Mouse (Mus musculus): ENCODE measurements around the gene Slc9b1.

Slc9b1 gene

GRCm38 (mm10) chr3:135347739-135348264, at the start of gene Slc9b1:
TSS of gene Slc9b1 (plus strand) at chr3:135348029.
- DNase-seq (ENCODE audit: low spot score in 2 of 2): no peak

- no peak for DNase-seq (ENCODE audit: low spot score in 2 of 2)
Measured at GRCm38 (mm10) chr3:135298560-135298959, 49.3 kb upstream of the Slc9b1 start.

- no peak for DNase-seq (ENCODE audit: low spot score in 2 of 2)
Measured at GRCm38 (mm10) chr3:135300081-135300480, 47.7 kb upstream of the Slc9b1 start.

- no peak for DNase-seq (ENCODE audit: low spot score in 2 of 2)
Measured at GRCm38 (mm10) chr3:135304060-135304459, 43.8 kb upstream of the Slc9b1 start.

GRCm38 (mm10) chr3:135304566-135304965, 43.3 kb upstream of the Slc9b1 start:
- no peak for DNase-seq (ENCODE audit: low spot score in 2 of 2)

- DNase-seq (ENCODE audit: low spot score in 2 of 2): no peak
Measured at GRCm38 (mm10) chr3:135307411-135308259, 40.2 kb upstream of the Slc9b1 start, which contains the start of gene Slc9b2. TSS of gene Slc9b2 (plus strand) at chr3:135307700.

GRCm38 (mm10) chr3:135312916-135313491, 34.8 kb upstream of the Slc9b1 start:
- DNase-seq (ENCODE audit: low spot score in 2 of 2): no peak

- DNase-seq (ENCODE audit: low spot score in 2 of 2): no peak
Measured at GRCm38 (mm10) chr3:135313727-135314126, 34.1 kb upstream of the Slc9b1 start.

- DNase-seq (ENCODE audit: low spot score in 2 of 2): no peak
Measured at GRCm38 (mm10) chr3:135314811-135315210, 33.0 kb upstream of the Slc9b1 start.

- DNase-seq (ENCODE audit: low spot score in 2 of 2): no peak
Measured at GRCm38 (mm10) chr3:135315720-135316425, 32.0 kb upstream of the Slc9b1 start.

- no peak for DNase-seq (ENCODE audit: low spot score in 2 of 2)
Measured at GRCm38 (mm10) chr3:135318331-135318730, 29.5 kb upstream of the Slc9b1 start.

GRCm38 (mm10) chr3:135324354-135324753, 23.5 kb upstream of the Slc9b1 start:
- DNase-seq (ENCODE audit: low spot score in 2 of 2): peak in 1 of 2 experiments; percentile 11

GRCm38 (mm10) chr3:135327176-135327575, 20.7 kb upstream of the Slc9b1 start:
- DNase-seq (ENCODE audit: low spot score in 2 of 2): no peak

- DNase-seq (ENCODE audit: low spot score in 2 of 2): no peak
Measured at GRCm38 (mm10) chr3:135327601-135328000, 20.2 kb upstream of the Slc9b1 start.

- peak in 1 of 2 experiments; percentile 21 for DNase-seq (ENCODE audit: low spot score in 2 of 2)
Measured at GRCm38 (mm10) chr3:135328560-135328959, 19.3 kb upstream of the Slc9b1 start.

- DNase-seq (ENCODE audit: low spot score in 2 of 2): no peak
Measured at GRCm38 (mm10) chr3:135332691-135333090, 15.1 kb upstream of the Slc9b1 start.

- no peak for DNase-seq (ENCODE audit: low spot score in 2 of 2)
Measured at GRCm38 (mm10) chr3:135333763-135334162, 14.1 kb upstream of the Slc9b1 start.

GRCm38 (mm10) chr3:135349022-135349421, 1.2 kb downstream of the Slc9b1 start:
- no peak for DNase-seq (ENCODE audit: low spot score in 2 of 2)

- no peak for DNase-seq (ENCODE audit: low spot score in 2 of 2)
Measured at GRCm38 (mm10) chr3:135351857-135352256, 4.0 kb downstream of the Slc9b1 start.

- DNase-seq (ENCODE audit: low spot score in 2 of 2): no peak
Measured at GRCm38 (mm10) chr3:135357394-135357793, 9.6 kb downstream of the Slc9b1 start.

GRCm38 (mm10) chr3:135375836-135376235, 28.0 kb downstream of the Slc9b1 start:
- DNase-seq (ENCODE audit: low spot score in 2 of 2): no peak

GRCm38 (mm10) chr3:135377445-135377844, 29.6 kb downstream of the Slc9b1 start:
- DNase-seq (ENCODE audit: low spot score in 2 of 2): no peak

Measured in frontal cortex, postnatal 10 days (tissue).